Mouse (Mus musculus): ENCODE results near the gene Cacna2d3.
A peak's percentile ranks its signal among the peaks of the same experiment; 100 is the strongest.

Cacna2d3 gene

DNA sequence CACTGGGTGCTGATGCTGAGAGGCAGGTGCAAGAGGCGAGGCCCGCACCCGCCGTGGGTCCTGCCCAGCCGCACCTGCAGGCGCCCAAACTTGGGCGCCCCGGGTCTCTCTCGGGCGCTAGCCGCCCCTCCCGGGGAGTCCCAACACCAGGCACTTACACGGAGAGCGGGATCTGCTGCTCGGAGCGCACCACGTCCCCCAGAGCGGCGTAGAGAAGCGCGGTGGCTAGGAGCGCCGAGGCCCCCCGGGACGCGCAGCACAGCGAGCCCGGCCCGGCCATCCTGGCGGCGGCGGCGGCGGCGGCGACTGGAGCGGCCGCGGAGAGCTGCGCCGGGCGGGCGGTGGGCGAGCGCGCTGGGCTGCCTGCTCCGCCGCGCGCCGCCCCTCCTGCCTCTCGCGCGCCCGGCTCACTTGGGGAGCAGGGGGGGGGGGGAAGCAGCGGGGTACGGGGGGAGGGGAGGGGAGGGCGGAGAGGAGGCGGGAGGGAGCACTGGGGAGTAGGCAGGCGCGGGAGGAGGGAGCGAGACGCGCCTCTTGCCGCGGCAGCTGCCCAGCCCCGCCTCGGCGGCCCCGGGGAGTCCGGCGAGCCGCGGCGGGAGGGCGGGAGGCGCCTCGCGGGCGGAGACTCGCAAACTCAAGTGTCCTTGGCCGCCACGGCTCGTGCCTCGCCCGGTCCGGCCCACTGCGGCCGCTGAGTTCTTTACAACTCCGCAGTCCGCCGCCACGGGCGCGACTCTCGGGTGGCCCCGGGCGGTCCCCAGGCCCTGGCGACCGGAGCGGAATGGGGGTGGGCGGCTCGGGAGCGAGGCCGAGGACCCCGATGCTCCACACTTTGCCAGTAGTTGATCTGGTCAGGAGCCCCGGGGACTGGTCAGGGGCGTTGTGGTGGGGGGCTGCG lies at the start of gene Cacna2d3:
Gene Cacna2d3, minus strand, starts transcription at position 377 of the 898 bp plus-strand sequence.
- DNase-seq = peak; percentile 42 to 62

DNA sequence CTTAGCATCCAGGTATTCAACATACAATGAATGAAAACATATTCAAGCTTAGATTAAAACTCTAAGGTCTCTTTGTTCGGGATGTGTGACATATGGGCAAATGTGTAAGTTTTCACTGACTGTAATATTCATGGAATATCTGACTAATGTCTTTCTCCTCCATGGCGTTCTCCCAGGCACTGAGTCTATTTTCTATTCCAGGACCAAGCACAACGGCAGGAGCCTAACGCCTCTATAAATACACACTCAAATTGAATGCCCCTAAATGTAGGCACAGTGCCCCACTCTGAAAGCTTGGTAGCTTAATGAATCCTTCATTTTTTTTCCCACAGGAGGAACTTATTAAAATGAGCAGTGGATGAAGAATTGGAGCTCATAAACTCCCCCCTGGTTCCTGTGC lies 47.8 kb upstream of the Cacna2d3 start:
- no peak for DNase-seq

DNA sequence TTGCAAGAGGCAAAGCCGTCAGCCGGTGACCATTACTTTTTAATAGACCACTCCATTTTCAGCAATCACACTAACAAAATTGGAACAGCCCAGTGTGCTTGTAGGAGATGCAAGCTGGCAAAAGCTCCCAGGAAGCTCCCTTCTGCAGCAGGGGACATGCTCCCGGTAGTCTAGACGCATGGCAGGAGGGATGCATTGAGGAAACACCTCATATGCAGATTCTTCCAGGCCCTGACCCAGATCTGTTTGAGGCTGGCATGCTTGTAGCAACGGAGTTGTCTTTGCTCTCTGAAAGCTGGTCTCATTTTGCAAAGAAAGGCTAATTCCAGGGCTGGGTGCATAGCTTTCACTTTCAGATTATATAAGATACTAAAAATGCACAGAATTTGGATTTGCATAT lies 31.2 kb upstream of the Cacna2d3 start:
- DNase-seq = no peak

- DNase-seq = no peak
Observed at GRCm38 (mm10) chr14:29738751-29739150, 17.1 kb upstream of the Cacna2d3 start.

DNA sequence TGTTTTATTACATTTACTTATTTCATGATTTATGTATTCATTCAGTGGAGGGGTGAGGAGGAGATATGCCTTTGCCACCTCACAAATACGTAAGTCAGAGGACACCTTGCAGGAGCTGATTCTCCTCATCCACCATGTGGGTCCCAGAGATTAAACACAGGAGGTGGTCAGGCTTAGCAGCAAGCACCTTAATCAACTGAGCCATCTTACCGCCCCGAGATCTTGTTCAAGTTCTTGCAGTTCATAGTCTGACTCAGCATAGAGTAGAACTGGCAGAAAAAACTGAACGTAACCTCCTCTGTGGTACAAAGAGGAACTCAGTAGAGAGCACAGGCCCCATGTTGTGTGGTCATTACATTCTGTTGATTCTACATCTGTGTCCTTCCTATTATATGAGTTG lies 8.6 kb upstream of the Cacna2d3 start:
- DNase-seq = no peak

GRCm38 (mm10) chr14:29729009-29729408 lies 7.3 kb upstream of the Cacna2d3 start:
- DNase-seq = no peak

DNA sequence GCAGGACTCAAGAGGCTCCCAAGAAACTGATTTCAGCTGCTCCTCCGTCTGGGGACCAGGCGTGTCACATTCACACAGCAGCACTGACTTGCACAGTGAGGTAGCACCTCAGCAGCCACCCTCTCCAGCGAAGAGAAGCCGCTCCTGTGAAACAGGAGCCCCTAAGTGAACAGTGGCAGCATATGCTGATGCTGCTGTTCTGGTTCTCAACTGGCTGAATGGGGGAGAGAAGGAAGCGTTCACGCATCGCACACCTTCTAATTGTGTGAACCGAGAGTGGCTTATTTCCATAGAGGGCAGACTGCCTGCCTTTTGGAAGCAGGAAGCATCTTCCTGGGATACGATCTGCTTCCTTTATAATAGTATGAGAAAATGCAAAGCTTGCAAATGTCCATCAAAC lies 5.9 kb upstream of the Cacna2d3 start:
- DNase-seq = no peak

GRCm38 (mm10) chr14:29723267-29723666 lies 1.6 kb upstream of the Cacna2d3 start:
- no peak for DNase-seq

DNA sequence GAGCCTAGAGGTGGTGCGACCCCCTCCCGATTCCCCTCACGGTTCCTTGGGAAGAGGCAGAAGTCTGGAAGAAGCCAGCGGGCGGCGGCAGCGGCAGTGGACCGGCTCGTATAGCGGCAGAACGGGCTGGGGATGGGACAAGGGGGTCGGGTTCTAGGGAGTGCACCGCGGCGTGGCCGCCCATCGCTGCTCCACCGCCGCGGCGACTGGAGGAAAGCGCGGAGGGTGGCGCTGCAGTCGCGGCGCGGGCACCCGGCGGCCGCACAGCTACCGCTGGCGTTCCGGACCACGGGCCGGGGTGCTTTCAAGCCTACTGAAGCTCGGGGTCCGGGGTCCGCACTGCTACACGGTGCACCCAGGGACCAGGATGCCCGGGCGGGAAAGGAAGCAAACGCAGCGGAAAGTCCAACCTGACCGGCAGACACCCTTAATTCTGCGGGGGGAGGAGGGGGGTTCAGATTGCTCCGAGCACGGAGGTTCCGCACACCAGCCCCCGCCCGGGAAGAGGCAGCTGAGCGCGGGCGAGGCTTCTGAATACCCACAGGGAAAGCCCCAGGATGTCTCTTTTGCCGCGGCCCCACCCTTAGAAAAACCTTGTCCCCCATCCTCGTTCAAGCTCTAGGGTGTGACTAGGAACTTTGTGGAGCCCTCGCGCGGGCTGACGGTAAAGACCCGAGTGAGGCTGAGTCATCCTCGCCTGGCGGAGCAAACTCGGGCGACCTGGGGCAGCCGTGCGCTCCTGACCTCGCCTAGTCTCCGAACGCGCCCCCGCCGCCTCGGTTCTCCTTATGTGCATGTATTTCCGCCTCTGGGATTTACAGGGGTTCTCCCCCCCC lies 940 bp upstream of the Cacna2d3 start:
- no peak for DNase-seq

DNA sequence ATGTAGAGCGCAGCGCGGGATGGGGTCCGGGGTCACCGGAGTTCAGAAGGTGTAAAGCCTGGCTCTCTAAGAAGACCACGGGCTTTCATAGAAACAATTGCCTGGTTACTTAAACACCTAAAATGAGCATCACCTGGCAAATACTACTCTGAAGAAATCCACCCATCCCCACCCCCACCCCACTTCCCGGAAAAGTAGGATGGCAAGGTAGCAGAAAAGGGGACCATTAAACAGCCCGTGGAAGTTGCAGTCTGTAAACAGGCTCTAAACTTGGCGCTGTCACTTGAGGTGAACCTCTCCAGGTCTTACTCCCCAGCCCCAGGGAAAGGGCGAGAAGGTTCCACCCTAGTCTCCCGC lies 555 bp downstream of the Cacna2d3 start:
- no peak for DNase-seq

- no peak for DNase-seq
Observed at GRCm38 (mm10) chr14:29720334-29720911, 1.2 kb downstream of the Cacna2d3 start.

- no peak for DNase-seq
Observed at GRCm38 (mm10) chr14:29712621-29713020, 9.0 kb downstream of the Cacna2d3 start.

- DNase-seq = no peak
Observed at GRCm38 (mm10) chr14:29707561-29708335, 13.9 kb downstream of the Cacna2d3 start.

DNA sequence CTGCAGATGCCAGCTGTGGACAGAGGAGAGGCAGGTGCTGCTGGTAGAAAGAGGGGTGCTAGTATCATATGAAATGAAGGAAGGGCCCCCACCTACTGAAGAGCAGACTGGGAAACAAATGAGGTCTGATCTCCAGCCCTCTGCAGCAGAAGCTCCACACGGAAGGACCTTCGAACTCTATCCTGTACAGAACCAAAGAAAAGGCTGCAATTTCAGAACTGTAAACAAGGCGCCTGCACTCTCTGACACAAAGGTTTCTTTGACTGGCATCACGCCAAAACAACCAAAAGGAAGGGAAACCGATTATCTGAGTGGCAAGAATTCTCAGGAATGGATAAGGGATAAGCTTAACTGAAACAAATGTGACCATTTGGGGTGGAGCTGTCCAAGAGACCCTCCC lies 18.9 kb downstream of the Cacna2d3 start:
- DNase-seq = no peak

DNA sequence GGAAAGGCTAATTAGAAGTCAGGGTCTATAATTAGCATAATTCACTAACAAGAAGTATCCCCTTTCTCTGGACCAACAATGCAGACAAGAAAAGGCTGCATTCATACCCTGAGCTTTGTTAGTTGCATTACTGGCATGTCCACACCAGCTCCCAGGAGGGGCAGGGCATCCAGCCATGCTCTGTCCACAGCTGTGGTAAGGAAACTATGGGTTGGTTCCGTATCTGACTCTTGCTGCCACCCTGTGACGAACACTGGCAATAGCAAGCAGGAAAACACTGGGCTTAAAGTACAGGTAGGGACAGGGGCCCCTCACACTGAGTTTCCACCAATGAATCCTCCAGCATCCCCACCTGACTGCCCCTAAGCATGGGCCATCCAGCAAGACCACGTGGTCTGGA lies 25.5 kb downstream of the Cacna2d3 start:
- peak; percentile 4 to 5 for DNase-seq

DNA sequence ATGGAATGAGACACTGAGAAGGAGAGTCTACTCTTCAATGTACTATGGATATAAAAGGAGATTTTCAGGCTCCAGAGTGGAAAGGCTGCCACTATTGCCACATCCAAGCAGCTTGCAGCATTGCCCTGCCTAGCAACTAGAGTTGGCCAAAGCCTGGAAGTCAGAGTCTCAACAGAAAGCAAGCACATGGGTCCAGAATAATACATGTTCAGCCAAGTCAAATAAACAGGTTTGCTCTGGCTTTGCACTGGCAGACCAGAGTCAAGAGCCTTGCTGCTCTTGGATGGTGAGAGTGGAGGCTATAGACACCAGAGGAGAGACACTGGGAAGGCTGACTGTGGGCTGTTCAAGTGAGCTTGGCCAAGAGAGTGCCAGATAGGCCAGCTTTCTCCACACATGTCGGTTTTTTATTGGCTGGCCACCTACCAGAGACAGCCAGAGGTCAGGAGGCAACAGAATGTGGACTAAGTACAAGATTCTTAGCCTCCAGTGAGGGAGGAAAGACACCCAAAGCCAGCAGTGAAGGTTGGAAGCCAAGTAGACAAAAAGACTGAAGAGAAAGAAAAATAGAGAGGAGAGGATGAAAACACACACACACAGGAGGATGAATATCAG lies 49.1 kb downstream of the Cacna2d3 start:
- peak; percentile 26 to 33 for DNase-seq

DNA sequence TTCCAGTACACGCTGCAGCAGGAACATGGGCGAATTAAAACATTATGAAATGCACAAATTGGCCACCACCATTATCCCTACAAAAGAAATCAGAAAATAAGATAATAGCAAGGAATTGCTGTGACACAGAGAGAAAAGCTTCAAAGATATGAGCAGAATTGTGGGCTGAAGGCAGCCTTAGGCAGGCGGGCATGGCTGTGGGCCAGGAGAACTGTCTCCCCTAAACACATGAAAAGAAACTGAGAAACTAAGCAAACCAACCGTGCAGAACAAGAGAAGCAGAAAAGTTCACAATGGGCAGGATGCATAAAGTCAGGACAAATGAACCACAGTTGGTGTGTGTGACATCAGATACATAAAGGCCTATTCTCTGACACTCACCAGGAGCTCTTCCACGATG lies 51.8 kb downstream of the Cacna2d3 start:
- DNase-seq = no peak

DNA sequence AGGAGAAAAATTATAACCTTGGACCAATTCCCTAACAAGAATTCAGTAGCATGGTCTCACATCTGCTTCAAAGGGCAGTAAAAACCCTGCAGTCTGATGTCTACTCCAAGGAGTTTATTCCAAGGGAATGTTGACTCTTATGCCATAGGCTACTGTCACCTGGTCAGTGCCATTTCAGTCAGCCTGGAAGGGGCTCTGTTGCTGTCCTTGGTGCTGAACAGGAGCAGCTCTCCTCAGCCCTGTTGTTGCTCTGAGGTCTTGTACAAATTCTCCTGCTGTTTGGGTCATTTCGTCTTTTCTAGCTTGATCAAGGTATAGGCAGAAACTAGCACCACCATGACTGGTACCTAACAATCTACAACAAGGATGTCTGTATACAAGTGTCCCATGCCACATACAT lies 64.7 kb downstream of the Cacna2d3 start:
- DNase-seq = no peak

DNA sequence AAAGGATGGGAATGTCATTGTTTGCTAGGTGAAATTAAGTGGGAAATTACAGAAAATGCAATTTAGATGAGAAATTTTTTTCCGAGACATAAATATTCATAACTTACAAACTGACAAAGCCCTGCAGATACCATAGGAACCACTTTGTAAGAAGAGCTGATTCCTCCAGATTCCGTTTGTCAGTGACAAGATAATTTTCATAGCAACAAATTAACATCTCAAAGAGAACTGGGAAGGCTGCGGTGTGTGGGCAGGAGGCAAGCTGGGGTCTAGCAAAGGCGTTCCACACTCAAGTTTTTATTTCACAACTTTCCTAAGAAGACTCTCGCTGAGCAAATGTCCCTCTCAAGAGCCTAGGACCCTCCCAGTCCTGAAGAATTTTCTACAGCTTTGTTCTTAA lies 71.1 kb downstream of the Cacna2d3 start:
- DNase-seq = no peak

DNA sequence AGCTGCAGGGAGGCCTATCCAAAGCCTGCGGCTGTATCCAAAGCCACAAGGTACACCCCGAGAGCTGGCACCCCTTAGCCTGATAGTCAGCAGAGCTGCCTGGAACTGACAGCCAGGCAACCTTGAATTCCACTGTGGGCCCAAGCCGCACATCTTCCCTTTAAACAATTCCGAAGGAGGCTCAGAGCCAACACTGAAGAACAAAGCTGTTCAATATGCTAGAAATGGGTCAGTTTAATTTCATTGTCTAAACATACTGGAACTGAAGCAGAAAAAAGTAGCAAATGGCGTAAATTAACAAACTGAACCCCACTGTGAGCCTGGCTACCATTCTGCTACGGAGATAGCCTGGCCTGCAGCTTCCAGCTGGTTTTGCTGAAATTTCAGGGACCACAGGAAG lies 72.9 kb downstream of the Cacna2d3 start:
- DNase-seq = no peak

DNA sequence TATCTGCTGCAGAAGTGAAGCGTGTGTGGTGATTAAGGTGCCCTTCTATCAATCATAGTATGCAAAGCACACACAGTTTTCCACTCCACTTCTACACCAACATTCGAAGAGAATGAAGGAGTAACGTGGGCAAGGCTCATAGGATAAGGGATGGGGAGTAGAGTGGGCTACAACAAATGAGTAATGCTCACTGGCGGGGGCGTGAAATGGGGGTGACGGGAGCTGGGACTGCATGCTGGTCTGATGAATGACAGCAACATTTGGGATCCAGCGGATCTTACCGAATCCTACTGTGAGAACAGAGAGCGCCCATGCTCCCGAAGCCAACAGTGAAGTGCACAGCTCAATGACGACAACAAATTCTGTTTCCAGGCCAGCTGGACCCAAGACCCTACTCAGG lies 76.2 kb downstream of the Cacna2d3 start:
- DNase-seq = no peak

DNA sequence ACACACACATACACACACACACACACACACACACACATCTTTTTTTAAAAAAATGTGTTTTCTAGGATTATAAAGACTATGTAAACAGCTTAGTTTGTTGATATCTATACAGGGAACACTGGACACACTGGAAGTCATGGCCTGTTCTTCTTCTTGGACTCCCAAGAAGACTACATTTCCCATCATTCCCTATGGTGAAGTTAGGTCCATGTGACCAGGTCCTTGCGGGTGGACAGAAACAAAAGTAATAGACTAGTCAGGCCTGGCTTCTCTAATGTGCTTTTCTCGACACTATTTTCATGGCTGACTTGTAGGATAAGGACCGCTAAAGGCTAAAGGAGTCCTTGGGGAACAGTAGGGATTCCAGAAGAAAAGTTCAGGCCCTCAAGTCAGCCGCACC lies 78.4 kb downstream of the Cacna2d3 start:
- no peak for DNase-seq

All from lung, adult 18-20 months (tissue).